Mouse (Mus musculus): Measurements from ENCODE around the gene Zbtb12. TPM values are rescaled to one million over a fixed set of nuclear protein-coding genes. Genes with fewer than 3 reads are reported as not detected.

Zbtb12 gene
- total and polyA plus RNA-seq, 2 experiments from 2014 or later: 8.1 to 39.1 TPM

DNA sequence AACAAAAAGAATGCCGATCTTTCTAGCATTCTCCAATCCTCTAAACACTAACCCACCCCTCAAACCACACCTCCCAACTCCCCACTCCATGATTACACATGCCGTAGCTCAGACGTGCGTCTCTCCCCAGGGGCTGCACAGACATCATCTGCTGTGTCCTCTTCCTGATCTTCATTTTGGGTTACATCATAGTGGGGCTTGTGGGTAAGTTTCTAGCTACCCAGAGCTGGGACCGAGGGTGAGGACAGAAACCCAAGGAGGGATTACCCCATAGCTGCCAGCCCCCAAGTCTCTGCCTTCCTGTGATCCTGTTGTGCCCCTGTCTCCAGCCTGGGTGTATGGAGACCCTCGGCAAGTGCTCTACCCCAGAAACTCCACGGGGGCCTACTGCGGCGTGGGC lies 37.9 kb downstream of the Zbtb12 start:
- H3K27ac ChIP-seq (ENCODE audit: low read depth, low read length): no peak overlapping the region

DNA sequence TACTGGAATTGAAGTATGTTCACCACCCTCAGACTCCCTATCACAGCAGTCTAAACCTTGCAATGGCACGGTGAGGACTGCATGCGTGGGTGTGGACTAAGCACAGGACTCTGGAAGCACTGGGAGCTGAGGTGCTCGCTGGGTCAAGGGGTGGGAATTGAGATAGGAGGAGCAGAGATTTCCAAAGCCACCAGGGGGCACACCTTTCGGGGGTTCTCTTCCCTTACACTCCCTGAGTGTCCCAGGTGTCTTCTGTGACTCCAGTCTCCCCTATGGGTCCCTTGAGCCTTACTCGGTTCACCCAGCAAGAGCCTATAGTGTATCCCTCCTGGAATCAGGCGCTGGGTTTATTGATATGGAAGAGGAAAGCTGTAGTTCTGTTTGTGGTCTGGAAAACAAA lies 43.7 kb downstream of the Zbtb12 start:
- Histone ChIP-seq H3K9me3 (ENCODE audit: low read length) (no peaks in the 10 kb centered on the region), H3K4me2 (ENCODE audit: low read depth, low read length, poor library complexity, severe bottlenecking) (no peak overlapping the region), H3K4me3 (ENCODE audit: low read depth, low read length) (no peak overlapping the region), H3K27ac (ENCODE audit: low read depth, low read length) (no peak overlapping the region), H3K27me3 (ENCODE audit: insufficient read depth, low read length) (no peaks in the 10 kb centered on the region), H3K4me1 (ENCODE audit: insufficient read depth, low read length) (no peaks in the 10 kb centered on the region), H3K36me3 (ENCODE audit: insufficient read depth, low read length) (no peaks in the 10 kb centered on the region), H3K9ac (replicated peaks; ENCODE audit: low read length, poor library complexity, severe bottlenecking) (no peak overlapping the region)
- WGBS: 54% methylated on average over 6 of the region's 6 CpGs
- DNase-seq (ENCODE audit: low spot score): no peak
- no peak for ATAC-seq (ENCODE audit: low FRiP score)
- 0 out of 2 replicates have a peak, but pooled peaks have one; percentile 16 for TF ChIP-seq CTCF (IDR thresholded peaks at IDR 0.05)

More for the DNA sequence above, 37.9 kb downstream of the Zbtb12 start:
- peaks cover 17% of the 10 kb centered on the region for H3K36me3 ChIP-seq (ENCODE audit: insufficient read depth, low read length)
- no peak overlapping the region for H3K4me2 ChIP-seq (ENCODE audit: low read depth, low read length, poor library complexity, severe bottlenecking)
- no peak overlapping the region for H3K9ac ChIP-seq (replicated peaks; ENCODE audit: low read length, poor library complexity, severe bottlenecking)
- ATAC-seq (ENCODE audit: low FRiP score) (no peak), DNase-seq (ENCODE audit: low spot score) (no peak)
- H3K4me3 ChIP-seq (ENCODE audit: low read depth, low read length): no peak overlapping the region
- no peaks in the 10 kb centered on the region for H3K4me1 ChIP-seq (ENCODE audit: insufficient read depth, low read length)
- 81% methylated on average over 9 of the region's 9 CpGs for WGBS
- H3K9me3 ChIP-seq (ENCODE audit: low read length): no peaks in the 10 kb centered on the region
- no peaks in the 10 kb centered on the region for H3K27me3 ChIP-seq (ENCODE audit: insufficient read depth, low read length)
- TF ChIP-seq CTCF (IDR thresholded peaks at IDR 0.05): no peak

GRCm38 (mm10) chr17:34924258-34924657 lies 45.0 kb downstream of the Zbtb12 start:
- WGBS: 66% methylated on average over 5 of the region's 5 CpGs
- no peak for ATAC-seq (ENCODE audit: low FRiP score)
- H3K9ac ChIP-seq (replicated peaks; ENCODE audit: low read length, poor library complexity, severe bottlenecking): no peak overlapping the region

DNA sequence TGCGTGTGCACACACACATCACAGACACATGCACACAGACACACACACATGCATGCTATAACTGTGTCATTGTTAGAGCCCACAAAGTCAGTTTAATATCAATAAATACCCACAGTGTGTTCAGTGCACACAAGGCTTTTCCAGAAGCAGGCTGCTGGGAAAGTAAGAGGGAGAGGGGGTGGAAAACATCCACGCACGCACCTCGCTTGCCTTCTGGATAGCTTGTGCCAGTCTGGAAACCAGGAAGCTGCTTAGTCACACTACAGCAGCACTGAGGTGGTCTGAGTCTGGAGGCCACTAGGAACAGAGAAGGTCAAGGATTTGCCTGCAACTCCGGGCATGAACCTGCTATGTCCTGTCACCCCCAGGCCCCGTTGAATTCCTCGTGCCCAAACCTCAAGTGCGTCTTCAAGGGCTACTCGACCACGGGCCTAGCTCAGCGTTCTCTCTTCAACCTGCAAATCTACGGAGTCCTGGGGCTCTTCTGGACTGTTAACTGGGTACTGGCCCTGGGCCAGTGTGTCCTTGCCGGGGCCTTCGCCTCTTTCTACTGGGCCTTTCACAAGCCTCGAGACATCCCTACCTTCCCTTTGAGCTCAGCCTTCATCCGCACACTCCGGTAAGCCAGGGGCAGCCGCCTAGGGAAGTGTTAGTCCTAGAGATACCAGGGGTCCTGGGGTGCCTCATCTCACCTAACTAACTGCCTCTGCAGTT lies 48.2 kb downstream of the Zbtb12 start:
- Histone ChIP-seq H3K27ac (ENCODE audit: low read depth, low read length) (no peak overlapping the region), H3K4me2 (ENCODE audit: low read depth, low read length, poor library complexity, severe bottlenecking) (no peak overlapping the region), H3K4me1 (ENCODE audit: insufficient read depth, low read length) (0 out of 2 replicates have a peak, but pooled peaks cover 2% of the 10 kb centered on the region), H3K9me3 (ENCODE audit: low read length) (no peaks in the 10 kb centered on the region), H3K4me3 (ENCODE audit: low read depth, low read length) (no peak overlapping the region), H3K27me3 (ENCODE audit: insufficient read depth, low read length) (no peaks in the 10 kb centered on the region), H3K36me3 (ENCODE audit: insufficient read depth, low read length) (no peaks in the 10 kb centered on the region), H3K9ac (replicated peaks; ENCODE audit: low read length, poor library complexity, severe bottlenecking) (no peak overlapping the region)
- no peak for DNase-seq (ENCODE audit: low spot score)
- TF ChIP-seq CTCF (IDR thresholded peaks at IDR 0.05): no peak
- ATAC-seq (ENCODE audit: low FRiP score): no peak
- 86% methylated on average over 18 of the region's 18 CpGs for WGBS

More at GRCm38 (mm10) chr17:34924258-34924657, 45.0 kb downstream of the Zbtb12 start:
- H3K4me1 ChIP-seq (ENCODE audit: insufficient read depth, low read length): no peaks in the 10 kb centered on the region
- no peaks in the 10 kb centered on the region for H3K36me3 ChIP-seq (ENCODE audit: insufficient read depth, low read length)
- H3K9me3 ChIP-seq (ENCODE audit: low read length): no peaks in the 10 kb centered on the region
- H3K4me2 ChIP-seq (ENCODE audit: low read depth, low read length, poor library complexity, severe bottlenecking): no peak overlapping the region
- no peak for DNase-seq (ENCODE audit: low spot score)
- no peak for TF ChIP-seq CTCF (IDR thresholded peaks at IDR 0.05)
- no peaks in the 10 kb centered on the region for H3K27me3 ChIP-seq (ENCODE audit: insufficient read depth, low read length)
- no peak overlapping the region for H3K4me3 ChIP-seq (ENCODE audit: low read depth, low read length)
- no peak overlapping the region for H3K27ac ChIP-seq (ENCODE audit: low read depth, low read length)

DNA sequence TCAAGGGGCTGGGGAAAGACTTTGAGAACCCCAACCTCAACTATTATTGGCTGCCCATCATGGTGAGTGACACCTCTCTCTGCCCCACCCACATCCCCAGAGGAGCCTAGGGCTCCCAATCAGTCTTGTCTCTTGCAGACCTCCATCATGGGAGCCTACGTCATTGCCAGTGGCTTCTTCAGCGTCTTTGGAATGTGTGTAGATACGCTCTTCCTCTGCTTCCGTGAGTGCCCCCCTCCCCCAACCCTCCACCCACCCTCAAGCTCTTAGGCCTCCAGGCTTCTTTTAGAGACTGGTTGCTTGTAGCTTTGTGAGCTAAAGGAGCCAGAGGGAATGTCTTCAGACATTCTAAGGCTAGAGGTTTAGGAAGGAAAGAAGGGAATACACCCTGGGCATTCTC lies 49.6 kb downstream of the Zbtb12 start:
- Histone ChIP-seq H3K4me2 (ENCODE audit: low read depth, low read length, poor library complexity, severe bottlenecking) (no peak overlapping the region), H3K9me3 (ENCODE audit: low read length) (no peaks in the 10 kb centered on the region), H3K9ac (replicated peaks; ENCODE audit: low read length, poor library complexity, severe bottlenecking) (no peak overlapping the region), H3K4me3 (ENCODE audit: low read depth, low read length) (no peak overlapping the region), H3K27ac (ENCODE audit: low read depth, low read length) (no peak overlapping the region), H3K36me3 (ENCODE audit: insufficient read depth, low read length) (peaks cover 3% of the 10 kb centered on the region; the same call in 1 of the 2 replicates), H3K27me3 (ENCODE audit: insufficient read depth, low read length) (no peaks in the 10 kb centered on the region), H3K4me1 (ENCODE audit: insufficient read depth, low read length) (0 out of 2 replicates have a peak, but pooled peaks cover 3% of the 10 kb centered on the region)
- DNase-seq (ENCODE audit: low spot score): no peak
- TF ChIP-seq CTCF (IDR thresholded peaks at IDR 0.05): no peak
- ATAC-seq (ENCODE audit: low FRiP score): no peak
- 67% methylated on average over 4 of the region's 4 CpGs for WGBS

GRCm38 (mm10) chr17:34931061-34931734 lies 51.9 kb downstream of the Zbtb12 start, which contains the start of gene Neu1:
Gene Neu1, plus strand, starts transcription at chr17:34931253.
- Histone ChIP-seq H3K36me3 (ENCODE audit: insufficient read depth, low read length) (peaks cover 16% of the 10 kb centered on the region), H3K9me3 (ENCODE audit: low read length) (no peaks in the 10 kb centered on the region), H3K4me1 (ENCODE audit: insufficient read depth, low read length) (0 out of 2 replicates have a peak, but pooled peaks cover 3% of the 10 kb centered on the region), H3K4me2 (ENCODE audit: low read depth, low read length, poor library complexity, severe bottlenecking) (peak within 1 kb of the TSS; percentile 94), H3K9ac (replicated peaks; ENCODE audit: low read length, poor library complexity, severe bottlenecking) (peak within 1 kb of the TSS; percentile 81), H3K4me3 (ENCODE audit: low read depth, low read length) (peak within 1 kb of the TSS; percentile 66), H3K27me3 (ENCODE audit: insufficient read depth, low read length) (no peaks in the 10 kb centered on the region), H3K27ac (ENCODE audit: low read depth, low read length) (peak within 1 kb of the TSS; percentile 69)
- WGBS: under 1% methylated on average over 35 of the region's 38 CpGs
- DNase-seq (ENCODE audit: low spot score) (peak; percentile 99), ATAC-seq (ENCODE audit: low FRiP score) (peak; percentile 98)
- TF ChIP-seq CTCF (IDR thresholded peaks at IDR 0.05): peak; percentile 90
